Mouse (Mus musculus): Measurements from ENCODE around the gene Gas7.

The Gas7 gene

GRCm38 (mm10) chr11:67533151-67533550 is 77.9 kb downstream of the Gas7 start:
- no peak for DNase-seq (ENCODE audit: low read depth, low spot score)

GRCm38 (mm10) chr11:67535703-67536102 is 80.5 kb downstream of the Gas7 start:
- DNase-seq (ENCODE audit: low read depth, low spot score): no peak

- no peak for DNase-seq (ENCODE audit: low read depth, low spot score)
Measured at GRCm38 (mm10) chr11:67536413-67536812, 81.2 kb downstream of the Gas7 start.

GRCm38 (mm10) chr11:67537353-67537752 is 82.1 kb downstream of the Gas7 start:
- DNase-seq (ENCODE audit: low read depth, low spot score): no peak

- DNase-seq (ENCODE audit: low read depth, low spot score): no peak
Measured at GRCm38 (mm10) chr11:67538557-67538956, 83.3 kb downstream of the Gas7 start.

- no peak for DNase-seq (ENCODE audit: low read depth, low spot score)
Measured at GRCm38 (mm10) chr11:67544656-67545432, 89.6 kb downstream of the Gas7 start.

- no peak for DNase-seq (ENCODE audit: low read depth, low spot score)
Measured at GRCm38 (mm10) chr11:67546582-67546981, 91.3 kb downstream of the Gas7 start.

GRCm38 (mm10) chr11:67549306-67549705 is 94.1 kb downstream of the Gas7 start:
- no peak for DNase-seq (ENCODE audit: low read depth, low spot score)

GRCm38 (mm10) chr11:67549762-67550488 is 94.7 kb downstream of the Gas7 start:
- no peak for DNase-seq (ENCODE audit: low read depth, low spot score)

- no peak for DNase-seq (ENCODE audit: low read depth, low spot score)
Measured at GRCm38 (mm10) chr11:67552400-67552799, 97.2 kb downstream of the Gas7 start.

GRCm38 (mm10) chr11:67554276-67554675 is 99.0 kb downstream of the Gas7 start:
- DNase-seq (ENCODE audit: low read depth, low spot score): no peak

GRCm38 (mm10) chr11:67556360-67556759 is 101.1 kb downstream of the Gas7 start:
- no peak for DNase-seq (ENCODE audit: low read depth, low spot score)

- no peak for DNase-seq (ENCODE audit: low read depth, low spot score)
Measured at GRCm38 (mm10) chr11:67558772-67559448, 103.7 kb downstream of the Gas7 start.

- DNase-seq (ENCODE audit: low read depth, low spot score): no peak
Measured at GRCm38 (mm10) chr11:67559522-67559921, 104.3 kb downstream of the Gas7 start.

GRCm38 (mm10) chr11:67561631-67562030 is 106.4 kb downstream of the Gas7 start:
- DNase-seq (ENCODE audit: low read depth, low spot score): no peak

GRCm38 (mm10) chr11:67563141-67563540 is 107.9 kb downstream of the Gas7 start:
- no peak for DNase-seq (ENCODE audit: low read depth, low spot score)

GRCm38 (mm10) chr11:67564003-67564637 is 108.9 kb downstream of the Gas7 start:
- no peak for DNase-seq (ENCODE audit: low read depth, low spot score)

- DNase-seq (ENCODE audit: low read depth, low spot score): no peak
Measured at GRCm38 (mm10) chr11:67565512-67565911, 110.3 kb downstream of the Gas7 start.

GRCm38 (mm10) chr11:67566704-67567103 is 111.5 kb downstream of the Gas7 start:
- no peak for DNase-seq (ENCODE audit: low read depth, low spot score)

- no peak for DNase-seq (ENCODE audit: low read depth, low spot score)
Measured at GRCm38 (mm10) chr11:67567184-67567583, 111.9 kb downstream of the Gas7 start.

GRCm38 (mm10) chr11:67567991-67568390 is 112.8 kb downstream of the Gas7 start:
- no peak for DNase-seq (ENCODE audit: low read depth, low spot score)

GRCm38 (mm10) chr11:67568815-67569214 is 113.6 kb downstream of the Gas7 start:
- DNase-seq (ENCODE audit: low read depth, low spot score): no peak

Measured in retina, postnatal 7 days (tissue).